Mouse (Mus musculus) liver, postnatal 0 days (tissue): ENCODE results near the gene Susd1.

Experiments
- CTCF ChIP-seq: sonication (generic); IDR thresholded peaks from 2 replicates; pipeline ENCODE4 v1.5.1; 2016; ENCODE audit warnings: antibody characterized with exemption, low read depth
- EP300 ChIP-seq: IDR thresholded peaks from 2 replicates; pipeline ENCODE4 v1.6.1; 2016; ENCODE audit warnings: antibody characterized with exemption, low read depth, mild to moderate bottlenecking

- TF ChIP-seq CTCF, result no peak
- no peak for TF ChIP-seq EP300
Observed at GRCm38 (mm10) chr4:59301025-59301815, 137.2 kb downstream of the Susd1 start.
